Mouse (Mus musculus) pancreas, adult 10 weeks (tissue): ENCODE measurements around the gene Serpinb6a. TPM values are rescaled to one million over a fixed set of nuclear protein-coding genes. Genes with fewer than 3 reads are reported as not detected.

ENCODE experiments used
- polyA plus RNA-seq: library from polyadenylated mRNA; stranded (reverse); fragments of 350-450 nt; fragmentation: Illumina TruSeq; extraction: RNeasy Lipid Tissue Mini Kit (QIAGEN cat#74804); gene quantifications from one replicate; pipeline ENCODE4 v1.2.3, GENCODE M21; 2015; ENCODE audit warnings: low read depth, low replicate concordance; ENCODE audit not compliant: insufficient read depth

Serpinb6a gene
- polyA plus RNA-seq = 46.3 TPM

DNA sequence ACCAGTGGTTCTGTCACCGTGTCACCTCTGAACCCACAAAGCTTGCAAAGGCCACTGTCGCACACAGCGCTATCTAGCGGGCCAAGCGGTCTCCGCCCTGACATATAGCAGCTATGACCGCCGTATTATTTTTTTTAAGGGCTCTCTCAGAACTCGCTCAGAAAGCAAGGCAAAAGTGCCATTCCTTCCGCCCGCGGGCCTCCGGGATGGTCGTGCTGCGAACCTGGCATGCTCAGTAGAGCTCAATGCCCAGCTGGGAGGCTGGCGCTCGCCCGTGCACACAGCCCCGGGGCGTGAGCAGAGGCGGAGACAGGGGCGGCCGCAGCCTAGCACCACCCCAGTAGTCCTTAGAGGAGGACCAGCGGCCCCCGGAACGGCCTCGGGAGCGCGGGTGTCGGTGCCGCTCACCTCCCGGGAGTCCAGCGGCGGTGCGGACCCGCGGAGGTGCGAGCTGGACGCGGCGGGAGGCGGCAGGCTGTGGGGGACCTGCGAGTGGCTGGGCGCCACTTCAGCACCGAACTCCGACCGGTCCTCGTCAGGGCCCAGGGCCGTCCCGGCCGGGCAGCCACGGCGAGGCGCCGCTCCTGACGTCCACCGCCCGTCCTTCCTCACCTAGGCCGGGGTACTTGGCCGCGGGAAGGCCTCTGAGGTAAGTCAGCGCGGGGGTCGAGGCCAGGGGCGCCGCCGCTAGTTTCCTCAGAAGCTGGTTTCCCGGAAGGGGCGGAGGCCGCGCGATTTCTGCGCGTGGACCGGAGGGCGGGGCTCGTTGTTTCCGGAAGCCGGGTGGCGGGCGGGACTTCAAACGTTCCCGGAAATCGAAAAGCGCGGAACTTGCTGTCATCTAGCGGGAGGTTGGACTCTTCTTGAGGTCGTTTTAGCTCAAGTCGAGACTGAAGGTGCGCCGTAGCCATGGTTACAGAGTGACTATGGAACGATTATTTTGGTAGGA is at the start of gene Serpinb6a, which contains the start of gene Ripk1:
Gene Serpinb6a (minus strand): TSS at position 737 of the 949 bp plus-strand sequence.
Gene Ripk1 (plus strand): TSS at position 306 of the 949 bp plus-strand sequence.

DNA sequence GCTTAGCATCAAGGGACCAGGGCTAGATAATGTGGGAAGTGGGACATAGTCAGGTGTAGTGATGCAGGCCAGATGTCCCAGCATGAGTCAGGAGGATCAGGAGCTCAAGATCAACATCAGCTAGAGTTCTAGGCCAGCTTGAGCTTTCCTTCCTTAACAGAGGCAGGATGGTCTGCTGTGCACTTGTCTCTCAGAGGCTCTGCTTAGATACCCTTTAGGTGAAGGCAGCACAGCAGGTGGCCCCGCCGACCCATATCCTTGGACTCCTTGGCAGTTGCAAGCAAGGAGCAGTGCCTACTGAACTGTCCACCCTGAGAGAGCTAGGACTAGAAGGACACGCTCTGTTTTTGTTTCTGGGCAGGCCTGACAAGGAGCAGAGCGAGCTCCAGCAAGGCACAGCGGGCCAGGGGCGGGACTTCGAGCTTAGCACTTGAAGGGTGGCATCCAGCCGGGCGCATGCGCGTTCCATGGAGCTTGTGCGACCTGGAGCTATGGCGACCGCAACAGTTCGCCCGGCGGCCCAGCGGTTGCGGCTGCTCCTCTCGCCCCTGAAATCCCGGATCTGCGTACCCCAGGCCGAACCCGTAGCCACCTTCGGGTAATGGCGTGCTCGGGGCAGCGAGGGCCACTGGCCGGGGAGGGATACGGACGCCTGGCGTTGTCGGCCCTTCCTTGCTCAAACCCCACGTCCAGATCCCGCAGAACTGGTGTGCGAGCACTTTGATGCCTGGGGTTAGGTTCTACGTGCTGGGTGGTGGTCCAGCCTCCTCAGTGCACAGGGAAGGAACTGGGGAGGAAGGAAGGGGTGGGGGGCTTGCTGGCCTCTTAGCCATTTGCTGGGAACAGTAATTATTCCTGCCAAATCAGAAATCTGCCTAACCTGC is 34.8 kb upstream of the Serpinb6a start, which contains the start of gene Bphl:
Gene Bphl (plus strand): TSS at position 426 of the 884 bp plus-strand sequence.

DNA sequence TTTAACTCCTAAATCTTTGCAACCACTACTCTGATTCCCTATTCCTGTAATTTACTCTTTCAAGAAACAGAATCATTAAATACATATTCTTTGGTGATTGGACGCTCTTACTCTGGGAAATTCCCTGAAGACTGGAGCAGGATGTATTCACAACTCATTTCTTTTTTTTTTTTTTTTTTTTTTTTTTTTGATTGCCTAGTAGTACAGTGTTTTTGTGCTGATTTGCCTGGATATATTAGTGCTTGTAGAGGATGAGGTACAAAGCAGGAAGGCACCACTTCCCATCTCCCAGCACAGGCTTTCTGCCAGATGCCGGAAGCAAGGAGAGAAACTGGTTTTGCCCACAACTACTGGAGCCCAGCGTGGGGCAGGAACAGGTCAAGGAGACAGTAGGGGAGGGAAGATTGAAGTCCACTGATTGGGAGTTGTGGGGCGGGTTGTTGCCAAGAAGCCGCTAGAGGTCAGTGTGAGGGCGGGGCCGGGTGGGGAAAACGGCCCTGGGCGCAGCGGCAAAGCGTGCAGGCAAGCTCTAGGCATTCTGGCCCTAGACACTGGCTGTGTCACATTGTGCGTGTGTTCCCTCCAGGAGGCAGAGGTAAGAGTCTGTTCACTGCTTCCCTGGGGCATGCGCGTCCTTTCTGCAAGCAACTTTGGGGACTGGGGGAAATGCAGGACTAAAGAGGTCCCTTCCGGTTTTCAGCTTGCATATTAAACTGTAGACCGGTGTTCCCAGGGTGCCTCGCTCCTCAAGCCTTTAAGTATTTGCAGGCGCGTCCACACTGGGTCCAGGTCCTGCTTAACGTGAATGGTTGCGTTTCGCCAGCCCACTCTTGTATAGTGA is 38.2 kb downstream of the Serpinb6a start, which contains the start of gene Nqo2:
Gene Nqo2 (plus strand): TSS at position 482 of the 841 bp plus-strand sequence.

DNA sequence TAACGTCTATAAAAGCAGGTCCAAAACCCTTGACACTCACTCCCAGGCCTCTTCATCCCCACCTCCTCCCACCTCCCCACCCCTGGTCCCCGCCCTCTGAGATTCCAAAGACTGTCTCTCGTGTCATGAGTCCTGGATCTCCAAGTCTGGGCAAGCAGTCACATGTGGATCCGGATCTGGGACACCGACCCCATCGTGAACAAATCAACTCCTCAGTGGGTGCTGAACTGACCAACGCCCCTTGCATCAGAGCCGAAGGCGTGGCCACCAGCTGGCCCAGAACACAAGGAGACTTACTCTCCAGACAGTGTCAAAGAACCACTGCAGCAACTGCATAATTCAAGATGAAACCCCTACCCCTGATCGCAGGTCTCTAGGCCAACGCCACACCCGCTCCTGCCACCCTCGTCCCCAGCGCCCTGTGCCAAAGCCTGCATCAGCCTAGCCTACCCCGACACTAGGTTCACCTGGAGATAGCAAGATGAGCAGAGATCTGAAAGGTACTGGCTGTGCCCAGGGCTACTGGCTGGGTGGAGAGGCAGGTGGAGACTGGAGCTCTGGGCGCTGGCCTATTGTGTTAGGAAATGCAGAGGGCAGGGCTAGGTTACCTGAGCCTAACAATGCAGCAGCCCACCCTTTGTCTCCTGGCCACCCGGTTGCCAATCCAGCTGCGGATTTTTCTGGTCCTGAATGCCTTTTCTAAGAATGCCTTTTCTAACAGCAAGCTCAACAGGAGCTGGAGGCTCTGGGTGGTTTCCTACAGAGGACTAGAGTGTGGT is 97.2 kb downstream of the Serpinb6a start, which contains the start of gene Serpinb6c:
Gene Serpinb6c (minus strand): TSS at position 533 of the 779 bp plus-strand sequence.

Other genes starting within 250 kb of the Serpinb6a start
- gene Serpinb6e, start 159.4 kb downstream of the Serpinb6a start, polyA plus RNA-seq = not detected
- not detected for gene Serpinb6c, start 97.1 kb downstream of the Serpinb6a start, polyA plus RNA-seq
- gene Nqo2, start 38.1 kb downstream of the Serpinb6a start, polyA plus RNA-seq = 3.2 TPM
- 3.5 TPM for gene Ripk1, start 431 bp downstream of the Serpinb6a start, polyA plus RNA-seq
- 16.4 TPM for gene Bphl, start 34.8 kb upstream of the Serpinb6a start, polyA plus RNA-seq
- 22.5 TPM for gene Tubb2a, start 75.2 kb upstream of the Serpinb6a start, polyA plus RNA-seq
- 7.3 TPM for gene Tubb2b, start 127.7 kb upstream of the Serpinb6a start, polyA plus RNA-seq
- gene Psmg4, start 160.2 kb upstream of the Serpinb6a start, polyA plus RNA-seq = 7.2 TPM